Mouse (Mus musculus) heart, embryonic 10.5 days (tissue): Measurements from ENCODE around the gene Aurkb. TPM values are rescaled to one million over a fixed set of nuclear protein-coding genes. Genes with fewer than 3 reads are reported as not detected.
"Not testable (repeated sequence)": the region's sequence is repeated elsewhere in the genome, so short reads cannot be mapped to it uniquely, and the experiment has no call there.

Source experiments
- DNase-seq: peaks from one replicate; pipeline ENCODE4 v3.0.0-alpha.2; 2017; ENCODE audit warnings: low spot score
- H3K27ac ChIP-seq: fragments of 300-500 bp; sonication (generic); 2 replicates; pipeline ENCODE4 v1.5.1; 2016; ENCODE audit warnings: mild to moderate bottlenecking
- H3K27me3 ChIP-seq: fragments of 300-500 bp; sonication (generic); 2 replicates; pipeline ENCODE4 v1.6.1; 2016; ENCODE audit warnings: mild to moderate bottlenecking; ENCODE audit not compliant: poor library complexity, insufficient read depth, severe bottlenecking
- H3K36me3 ChIP-seq: fragments of 300-500 bp; sonication (generic); 2 replicates; pipeline ENCODE4 v1.6.1; 2016; ENCODE audit warnings: mild to moderate bottlenecking, moderate library complexity
- H3K4me1 ChIP-seq: fragments of 300-500 bp; sonication (generic); 2 replicates; pipeline ENCODE4 v1.6.1; 2016; ENCODE audit warnings: mild to moderate bottlenecking
- H3K4me3 ChIP-seq: fragments of 300-500 bp; sonication (generic); 2 replicates; pipeline ENCODE4 v1.5.1; 2016; ENCODE audit warnings: mild to moderate bottlenecking, moderate library complexity
- H3K9me3 ChIP-seq: fragments of 300-500 bp; sonication (generic); 2 replicates; pipeline ENCODE4 v1.6.1; 2016; ENCODE audit warnings: mild to moderate bottlenecking, moderate library complexity
- WGBS: fragments of 180-500 bp; shearing (Covaris S2); methylation state at CpG from one replicate; pipeline ENCODE4 v1.1.7; 2016; 5-methylcytosine and 5-hydroxymethylcytosine counted together
- polyA plus RNA-seq: library from polyadenylated mRNA; unstranded; fragments of >200 nt; fragmentation: Nextera tagmentation; extraction: Ambion mirVana; gene quantifications from 2 replicates; pipeline ENCODE4 v1.2.1, GENCODE M21; 2016

Aurkb gene
- polyA plus RNA-seq, 1 experiment from 2014 or later, result 147 TPM

- Histone ChIP-seq H3K27ac (no peak overlapping the region), H3K4me1 (peaks cover 61% of the 10 kb centered on the region), H3K9me3 (no peaks in the 10 kb centered on the region), H3K27me3 (no peaks in the 10 kb centered on the region), H3K36me3 (peaks cover 38% of the 10 kb centered on the region), H3K4me3 (0 out of 2 replicates have a peak overlapping the region, but pooled peaks have one; percentile 18)
- WGBS, result 89% methylated on average over 4 of the region's 4 CpGs
- DNase-seq, result no peak
Measured at GRCm38 (mm10) chr11:69092871-69093270, 47.4 kb downstream of the Aurkb start.

- Histone ChIP-seq H3K4me1 (peaks cover 63% of the 10 kb centered on the region), H3K27ac (peak overlapping the region; percentile 90; the same call in 1 of the 2 replicates), H3K36me3 (peaks cover 35% of the 10 kb centered on the region), H3K4me3 (peak overlapping the region; percentile 73)
- not testable (repeated sequence) for DNase-seq, H3K9me3 ChIP-seq, H3K27me3 ChIP-seq
- WGBS, result 83% methylated on average over 7 of the region's 7 CpGs
Measured at GRCm38 (mm10) chr11:69093856-69094255, 48.4 kb downstream of the Aurkb start.

- Histone ChIP-seq H3K9me3 (no peaks in the 10 kb centered on the region), H3K36me3 (peaks cover 30% of the 10 kb centered on the region), H3K4me1 (peaks cover 62% of the 10 kb centered on the region), H3K27ac (peak within 1 kb of the TSS; percentile 90), H3K4me3 (peak within 1 kb of the TSS; percentile 73), H3K27me3 (no peaks in the 10 kb centered on the region)
- WGBS, result under 1% methylated on average over 37 of the region's 37 CpGs
- peak; percentile 100 for DNase-seq
Measured at GRCm38 (mm10) chr11:69094697-69095429, 49.4 kb downstream of the Aurkb start, which contains the start of gene Per1. Per1 (plus strand) TSS chr11:69095217.

- no peak for DNase-seq
- Histone ChIP-seq H3K4me3 (peak overlapping the region; percentile 73), H3K27me3 (no peaks in the 10 kb centered on the region), H3K4me1 (peaks cover 62% of the 10 kb centered on the region), H3K9me3 (no peaks in the 10 kb centered on the region), H3K27ac (peak overlapping the region; percentile 90), H3K36me3 (peaks cover 25% of the 10 kb centered on the region)
- WGBS, result 2% methylated on average over 27 of the region's 27 CpGs
Measured at GRCm38 (mm10) chr11:69095511-69096231, 50.2 kb downstream of the Aurkb start.

GRCm38 (mm10) chr11:69096360-69096986, 51.0 kb downstream of the Aurkb start:
- Histone ChIP-seq H3K36me3 (peaks cover 25% of the 10 kb centered on the region), H3K4me1 (peaks cover 63% of the 10 kb centered on the region), H3K27me3 (no peaks in the 10 kb centered on the region), H3K27ac (peak overlapping the region; percentile 90), H3K4me3 (peak overlapping the region; percentile 73), H3K9me3 (no peaks in the 10 kb centered on the region)
- DNase-seq, result no peak
- WGBS, result 12% methylated on average over 7 of the region's 9 CpGs

- no peaks in the 10 kb centered on the region for H3K9me3 ChIP-seq
- H3K27ac ChIP-seq, result peak overlapping the region; percentile 90
- peaks cover 26% of the 10 kb centered on the region for H3K36me3 ChIP-seq
- H3K4me1 ChIP-seq, result peaks cover 56% of the 10 kb centered on the region
- no peaks in the 10 kb centered on the region for H3K27me3 ChIP-seq
- DNase-seq, result peak; percentile 98
- H3K4me3 ChIP-seq, result peak overlapping the region; percentile 73
- WGBS, result 2% methylated on average over 29 of the region's 29 CpGs
Measured at GRCm38 (mm10) chr11:69096987-69097900, 51.8 kb downstream of the Aurkb start.

GRCm38 (mm10) chr11:69098039-69098761, 52.8 kb downstream of the Aurkb start:
- 27% methylated on average over 8 of the region's 8 CpGs for WGBS
- peaks cover 56% of the 10 kb centered on the region for H3K4me1 ChIP-seq
- H3K9me3 ChIP-seq, result no peaks in the 10 kb centered on the region
- H3K36me3 ChIP-seq, result peaks cover 28% of the 10 kb centered on the region
- H3K27ac ChIP-seq, result peak overlapping the region; percentile 90
- no peaks in the 10 kb centered on the region for H3K27me3 ChIP-seq
- H3K4me3 ChIP-seq, result peak overlapping the region; percentile 73
- no peak for DNase-seq

GRCm38 (mm10) chr11:69098762-69099091, 53.3 kb downstream of the Aurkb start:
- Histone ChIP-seq H3K36me3 (peaks cover 34% of the 10 kb centered on the region), H3K4me1 (peaks cover 56% of the 10 kb centered on the region), H3K9me3 (no peaks in the 10 kb centered on the region), H3K27me3 (no peaks in the 10 kb centered on the region), H3K27ac (peak overlapping the region; percentile 90), H3K4me3 (peak overlapping the region; percentile 73)
- DNase-seq, result peak; percentile 98
- WGBS, result under 1% methylated on average over 19 of the region's 19 CpGs

- Histone ChIP-seq H3K9me3 (no peaks in the 10 kb centered on the region), H3K4me1 (peaks cover 56% of the 10 kb centered on the region), H3K4me3 (peak overlapping the region; percentile 73), H3K27me3 (no peaks in the 10 kb centered on the region), H3K36me3 (peaks cover 40% of the 10 kb centered on the region), H3K27ac (peak overlapping the region; percentile 90)
- 2% methylated on average over 22 of the region's 22 CpGs for whole genome bisulfite sequencing
- no peak for DNase-seq
Measured at GRCm38 (mm10) chr11:69099177-69099914, 53.9 kb downstream of the Aurkb start.

- DNase-seq, result peak; percentile 96
- peaks cover 56% of the 10 kb centered on the region for H3K4me1 ChIP-seq
Measured at GRCm38 (mm10) chr11:69099915-69100345, 54.5 kb downstream of the Aurkb start.

GRCm38 (mm10) chr11:69100639-69101360, 55.4 kb downstream of the Aurkb start:
- Histone ChIP-seq H3K9me3 (no peaks in the 10 kb centered on the region), H3K4me1 (peaks cover 54% of the 10 kb centered on the region), H3K27me3 (no peaks in the 10 kb centered on the region), H3K27ac (peak overlapping the region; percentile 90), H3K4me3 (peak overlapping the region; percentile 73), H3K36me3 (peaks cover 54% of the 10 kb centered on the region)
- DNase-seq, result no peak
- WGBS, result 89% methylated on average over 20 of the region's 20 CpGs

More at GRCm38 (mm10) chr11:69099915-69100345, 54.5 kb downstream of the Aurkb start:
- Histone ChIP-seq H3K27ac (peak overlapping the region; percentile 90), H3K27me3 (no peaks in the 10 kb centered on the region), H3K36me3 (peaks cover 46% of the 10 kb centered on the region), H3K9me3 (no peaks in the 10 kb centered on the region), H3K4me3 (peak overlapping the region; percentile 73)
- WGBS, result under 1% methylated on average over 23 of the region's 23 CpGs
